Mouse (Mus musculus): ENCODE measurements around the gene Gucy1b2.
A peak's percentile ranks its signal among the peaks of the same experiment; 100 is the strongest.

Gucy1b2 gene

DNA sequence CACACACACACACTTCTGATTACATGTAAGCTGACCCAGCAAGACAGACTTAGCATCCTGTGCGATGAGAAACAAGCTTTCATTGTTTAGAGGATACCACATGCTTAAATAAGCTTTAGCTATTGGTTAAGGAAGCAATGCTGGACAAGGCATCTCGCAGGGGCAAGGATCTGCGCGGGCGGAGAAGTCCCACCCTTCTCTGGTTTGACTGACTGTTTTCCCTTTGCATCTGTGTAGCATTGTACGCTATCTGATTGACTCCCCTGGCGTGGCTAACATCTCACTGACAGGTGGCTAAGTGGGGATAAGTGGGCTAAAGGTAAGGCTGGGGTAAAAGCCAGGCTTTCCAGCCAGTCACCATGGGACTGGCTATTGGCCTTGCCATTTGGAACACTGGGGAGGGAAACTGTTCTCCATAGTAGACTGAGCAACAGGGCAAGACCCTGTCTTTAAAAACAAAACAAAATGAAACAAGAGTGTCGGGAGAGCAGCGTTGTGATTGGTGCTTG lies at the start of gene Gucy1b2:
Gene Gucy1b2, minus strand, starts transcription at position 51 of the 509 bp plus-strand sequence.
- no peak for DNase-seq (ENCODE audit: low spot score)

DNA sequence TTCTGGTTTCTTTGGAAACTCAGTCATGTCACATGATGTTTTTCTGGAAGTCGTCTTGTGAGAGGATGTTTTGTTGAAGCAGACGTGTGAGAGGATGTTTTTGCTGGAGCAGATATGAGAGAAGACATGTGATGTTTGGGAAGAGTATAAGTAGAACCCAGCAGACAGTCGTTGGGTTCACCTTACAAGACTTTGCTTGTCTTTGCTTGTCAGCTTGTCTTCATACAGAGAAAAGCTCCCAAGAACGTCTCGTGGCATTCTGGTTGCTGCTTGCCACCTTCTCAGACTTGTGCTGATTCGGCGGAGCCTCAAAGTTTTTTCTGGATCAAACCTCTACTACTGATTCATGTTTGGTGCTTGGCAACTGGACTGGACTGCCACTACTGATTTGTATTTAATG lies 41.3 kb upstream of the Gucy1b2 start:
- DNase-seq (ENCODE audit: low spot score): no peak

DNA sequence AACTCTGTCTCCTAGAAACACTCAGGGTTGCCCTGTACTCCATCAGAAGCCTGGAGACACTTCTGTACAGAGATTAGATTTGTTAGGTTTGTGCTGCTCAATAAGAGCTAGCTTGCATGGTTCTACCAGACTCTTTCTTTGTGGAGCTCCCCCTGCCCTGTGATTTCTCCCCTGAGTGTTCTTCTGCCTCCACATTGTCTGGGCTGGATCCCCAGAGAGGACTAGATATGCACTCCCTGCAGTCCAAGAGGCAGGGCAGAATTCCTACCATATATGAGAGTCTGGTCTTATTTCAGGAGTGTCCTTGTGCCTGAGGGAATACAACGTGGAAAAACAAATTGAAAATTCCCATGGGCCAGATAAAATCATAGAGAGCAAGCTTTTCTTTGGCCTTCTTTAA lies 40.4 kb upstream of the Gucy1b2 start:
- DNase-seq (ENCODE audit: low spot score): no peak

DNA sequence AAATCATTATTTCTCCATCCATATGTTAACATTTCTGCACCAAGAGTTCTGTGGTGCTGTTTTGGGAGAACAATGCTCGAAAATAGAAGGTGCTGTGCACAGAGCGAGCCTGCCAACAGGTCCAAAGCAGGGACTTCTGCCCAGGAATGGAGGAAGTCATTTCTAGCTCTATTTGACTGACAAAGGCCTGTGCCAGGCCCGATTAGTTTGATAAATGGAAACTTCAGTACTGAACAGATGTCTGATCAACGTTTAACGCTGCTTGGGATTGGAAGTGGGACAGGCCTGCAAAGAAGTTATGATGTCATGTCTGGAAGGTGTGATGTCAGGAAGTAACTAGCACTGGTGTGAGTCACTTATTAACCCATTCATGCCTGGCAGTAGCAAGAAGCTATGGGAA lies 37.4 kb upstream of the Gucy1b2 start:
- DNase-seq (ENCODE audit: low spot score): peak; percentile 29

DNA sequence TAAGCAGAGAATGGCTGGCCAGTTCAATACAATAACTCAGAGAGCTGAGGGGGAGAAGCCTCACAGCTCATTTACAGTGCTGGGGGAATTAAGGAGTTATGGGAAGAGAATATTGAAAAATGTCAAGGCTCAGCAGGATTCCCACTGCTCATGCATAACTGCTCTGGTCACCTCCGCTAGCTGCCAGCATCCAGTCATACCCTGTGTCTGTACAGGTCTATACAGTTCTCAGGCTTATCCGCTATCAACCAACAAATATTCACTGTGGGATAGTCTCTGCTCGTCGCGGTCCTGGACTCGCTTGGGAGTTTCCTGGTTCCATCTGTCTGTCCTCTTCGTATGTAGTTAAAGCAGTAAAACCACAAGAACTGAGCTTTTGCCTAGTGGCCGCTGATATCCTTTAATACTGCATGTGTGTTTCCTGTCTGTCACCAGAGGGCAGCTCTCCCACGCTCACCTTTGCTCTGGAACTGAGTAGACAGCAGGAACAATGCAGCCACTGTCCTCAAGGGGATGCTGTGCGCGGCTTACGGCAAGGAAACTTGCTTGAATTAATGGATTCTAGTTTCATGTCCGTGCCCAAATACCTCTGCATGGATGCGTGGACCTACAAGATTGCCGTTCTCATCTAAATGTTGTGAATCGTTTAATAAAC lies 36.2 kb upstream of the Gucy1b2 start:
- peak; percentile 88 for DNase-seq (ENCODE audit: low spot score)

DNA sequence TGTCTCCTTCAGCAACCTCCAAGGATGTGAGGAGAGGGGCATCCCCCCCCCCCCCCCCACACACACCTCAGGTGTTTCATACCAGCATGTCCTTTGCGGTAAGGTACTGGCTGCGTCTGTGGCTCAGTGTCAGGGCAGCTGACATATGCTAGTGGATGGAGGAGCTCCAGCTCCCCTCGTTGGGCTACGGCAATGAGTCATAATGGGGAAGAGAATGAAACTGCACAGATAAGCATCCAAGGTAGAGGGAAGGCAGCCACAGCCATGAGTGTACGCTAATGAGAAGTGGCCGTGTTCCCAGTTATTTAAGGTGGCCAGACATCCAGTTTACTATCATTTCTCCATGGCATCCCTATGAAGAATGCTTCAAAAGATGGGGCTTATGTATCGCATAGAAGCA lies 32.2 kb upstream of the Gucy1b2 start:
- DNase-seq (ENCODE audit: low spot score): no peak

DNA sequence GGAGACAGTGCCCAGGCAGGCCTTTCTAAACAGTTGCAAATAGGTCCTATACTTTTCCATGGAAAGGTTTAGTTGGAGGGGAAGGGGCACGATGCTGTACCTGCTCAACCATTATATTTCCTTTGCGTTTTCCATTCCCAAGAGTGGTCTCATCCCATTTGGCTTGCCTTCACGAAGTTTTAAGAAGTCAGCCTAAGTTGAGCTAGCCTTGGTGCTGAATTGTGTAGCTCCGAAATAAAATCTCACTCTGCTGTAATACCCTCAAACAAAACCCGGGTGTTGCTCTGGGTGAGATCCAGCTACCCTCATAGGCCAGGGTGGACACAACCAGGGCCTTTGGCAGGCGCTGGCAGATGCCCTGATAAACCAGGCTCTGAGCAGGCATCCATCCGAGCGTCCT lies 25.3 kb upstream of the Gucy1b2 start:
- DNase-seq (ENCODE audit: low spot score): no peak

DNA sequence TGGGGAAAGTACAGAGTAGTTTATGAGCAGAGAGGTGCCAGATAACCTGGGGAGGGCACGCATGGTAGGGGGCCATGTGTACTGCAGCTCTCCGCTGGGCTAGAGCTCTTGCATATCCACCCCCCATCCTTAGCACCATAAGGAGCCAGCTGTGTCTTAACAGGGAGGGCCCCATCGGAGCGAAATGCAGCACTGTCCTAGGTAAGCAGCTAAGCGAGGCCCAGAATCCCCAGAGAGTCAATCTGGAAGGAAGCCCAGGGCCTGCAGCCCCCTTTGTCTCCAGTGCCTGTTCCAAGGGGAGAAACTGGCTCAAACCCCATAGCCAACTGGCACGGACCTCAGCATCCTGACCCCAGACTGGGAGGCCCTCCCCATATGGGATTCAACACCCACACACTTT lies 23.3 kb upstream of the Gucy1b2 start:
- no peak for DNase-seq (ENCODE audit: low spot score)

DNA sequence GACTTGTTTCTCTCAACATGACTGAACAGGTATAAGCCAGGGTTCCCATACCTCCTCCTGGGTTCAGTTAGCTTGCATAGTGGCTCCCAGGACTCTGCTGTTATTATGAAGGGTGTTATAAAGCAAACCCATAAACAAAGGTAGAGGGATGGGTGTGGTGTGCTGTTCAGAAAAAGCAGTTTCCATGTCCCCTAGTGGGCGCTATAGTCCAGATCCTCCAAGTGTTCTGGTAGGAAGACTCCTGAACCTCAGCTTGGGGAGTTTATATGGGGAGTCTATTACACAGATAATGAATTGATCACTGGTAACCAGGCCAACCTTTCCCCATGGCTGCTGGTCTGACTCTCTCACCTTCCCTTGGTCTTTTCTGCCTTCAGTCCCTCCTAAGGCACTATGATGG lies 18.4 kb upstream of the Gucy1b2 start:
- DNase-seq (ENCODE audit: low spot score): no peak

DNA sequence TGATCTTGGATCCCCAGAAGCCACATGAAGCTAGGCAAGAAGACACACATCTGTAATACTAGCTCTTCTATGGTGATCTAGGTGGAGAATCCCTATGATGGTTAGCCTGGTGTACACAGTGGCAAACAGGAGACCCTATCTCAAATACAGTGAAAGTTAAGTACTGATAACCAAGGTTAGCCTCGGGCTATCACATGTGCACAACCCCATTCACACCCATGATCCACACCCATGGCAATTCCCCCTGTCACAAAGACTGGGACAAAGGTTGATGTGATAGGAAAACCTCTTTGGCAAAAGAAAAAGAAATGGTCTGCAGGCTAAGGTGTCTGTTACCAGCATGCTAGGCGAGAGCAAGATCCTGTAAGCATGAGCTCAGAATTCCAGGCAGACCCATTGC lies 16.0 kb upstream of the Gucy1b2 start:
- DNase-seq (ENCODE audit: low spot score): no peak

DNA sequence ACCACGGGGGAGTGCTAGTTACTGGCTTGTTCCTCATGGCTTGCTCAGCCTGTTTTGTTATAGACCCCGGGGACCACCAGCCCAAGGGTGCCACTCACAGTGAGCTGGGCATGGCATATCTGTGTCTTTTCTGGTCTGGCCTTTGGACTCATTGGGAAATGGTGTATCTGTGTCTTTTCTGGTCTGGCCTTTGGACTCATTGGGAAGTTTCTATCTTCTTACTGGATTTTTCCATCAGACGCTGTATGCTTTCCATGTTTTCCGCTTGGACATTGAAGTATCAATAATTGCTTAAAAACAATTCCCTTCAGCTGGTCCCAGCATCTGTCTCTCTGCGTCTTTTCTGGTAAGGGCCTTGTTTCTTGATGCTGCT lies 12.7 kb upstream of the Gucy1b2 start:
- no peak for DNase-seq (ENCODE audit: low spot score)

DNA sequence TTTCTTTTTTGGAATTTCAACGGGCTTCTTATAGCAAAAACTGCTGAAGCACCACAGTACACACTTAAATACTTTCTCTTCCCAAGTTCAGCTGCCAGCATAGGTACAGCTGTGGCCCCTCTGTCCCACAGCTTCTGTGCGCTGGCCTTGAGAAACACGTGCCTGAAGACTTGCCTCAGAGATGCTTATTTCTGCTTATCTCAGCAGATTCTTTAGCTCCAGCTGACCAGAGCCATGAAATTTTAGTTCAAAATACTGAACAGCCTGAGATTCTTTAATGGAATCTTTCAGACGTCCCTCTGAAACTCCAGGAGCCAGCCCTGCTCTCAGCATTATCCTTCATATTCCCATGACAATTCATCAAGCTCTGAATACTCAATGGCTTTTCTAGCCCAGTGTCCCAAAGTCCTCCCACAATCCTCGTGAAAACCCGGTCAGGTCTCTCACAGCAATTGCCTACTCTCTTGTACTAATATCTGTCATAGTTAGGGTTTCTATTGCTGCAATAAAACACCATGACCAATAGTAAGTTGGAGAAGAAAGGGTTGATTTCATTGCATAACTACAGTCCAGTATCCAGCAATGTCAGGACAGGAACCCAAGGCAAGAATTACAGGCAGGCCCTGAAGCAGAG lies 12.1 kb upstream of the Gucy1b2 start:
- DNase-seq (ENCODE audit: low spot score): no peak

DNA sequence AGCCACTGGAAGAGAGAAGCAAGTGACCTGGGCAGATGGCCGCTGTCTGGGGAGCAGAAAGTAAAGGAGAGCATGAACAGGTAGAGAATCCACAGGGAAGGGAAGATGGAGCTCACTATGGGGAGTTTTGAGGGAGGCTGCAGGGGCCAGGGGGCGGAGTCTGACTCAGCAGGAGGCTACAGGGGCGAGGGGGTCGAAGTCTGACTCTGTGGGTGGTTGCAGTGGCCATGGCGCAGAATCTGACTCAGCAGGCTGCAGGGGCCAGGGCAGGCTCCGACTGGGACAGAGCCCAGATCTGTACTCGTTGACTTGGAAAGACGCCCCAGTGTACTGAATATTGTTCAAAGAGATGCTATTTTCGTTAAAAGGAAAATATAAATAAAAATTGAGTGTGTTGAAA lies 8.9 kb upstream of the Gucy1b2 start:
- DNase-seq (ENCODE audit: low spot score): peak; percentile 41

DNA sequence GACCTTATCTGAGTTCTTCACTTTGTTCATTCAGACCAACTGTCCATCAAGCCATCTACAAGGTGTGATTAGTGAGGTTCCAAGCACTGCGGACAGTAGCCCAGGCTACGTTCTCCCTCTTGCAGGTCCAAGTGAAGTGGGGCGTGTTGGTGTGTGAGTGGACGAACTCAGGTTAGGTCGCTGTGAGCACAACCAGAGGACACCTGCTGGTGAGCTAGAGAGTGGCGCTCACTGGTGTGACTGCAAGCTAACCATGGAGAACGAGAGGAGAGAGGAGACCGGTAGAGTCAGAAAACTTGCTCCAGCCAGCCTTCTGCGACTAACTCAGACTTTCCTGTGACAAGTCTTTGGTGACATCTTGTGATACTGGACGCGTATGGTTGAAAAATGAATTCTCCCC lies 3.5 kb upstream of the Gucy1b2 start:
- peak; percentile 27 for DNase-seq (ENCODE audit: low spot score)

DNA sequence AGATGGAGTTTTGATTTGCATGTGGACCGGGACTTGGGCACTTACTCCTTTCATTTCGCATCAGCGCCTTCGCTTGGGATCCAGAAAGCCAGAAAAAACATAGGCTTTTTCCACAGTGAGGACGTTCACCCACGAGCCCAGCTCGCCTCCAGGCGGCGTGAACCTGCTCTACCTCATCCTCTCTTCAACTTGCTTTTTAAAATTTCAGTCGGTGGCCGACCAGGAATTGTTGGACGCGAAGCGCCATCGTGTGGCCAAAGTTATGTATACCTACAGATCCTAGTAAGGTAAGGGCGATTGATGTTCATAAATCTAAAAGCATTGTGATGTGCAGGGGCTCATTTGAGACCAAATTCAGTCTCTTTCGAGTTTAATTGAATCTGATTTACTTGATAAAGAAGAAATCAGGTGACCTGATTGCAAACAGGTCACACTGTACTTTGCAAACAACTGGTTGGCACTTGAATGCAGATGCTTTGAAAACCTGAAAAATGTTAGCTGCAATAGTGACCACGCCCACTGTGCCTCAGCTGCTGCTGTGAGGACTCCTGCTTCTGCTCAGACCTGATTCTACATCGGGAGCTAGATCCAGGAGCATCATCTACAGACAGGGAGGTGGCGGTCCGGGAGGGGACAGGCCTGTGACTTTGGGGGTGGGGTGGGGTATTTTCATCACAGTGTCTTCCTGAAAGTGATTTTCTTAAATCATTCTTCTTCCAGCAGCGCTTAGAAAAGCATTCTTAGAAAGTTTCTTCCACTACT lies 1.5 kb upstream of the Gucy1b2 start:
- DNase-seq (ENCODE audit: low spot score): peak; percentile 93

DNA sequence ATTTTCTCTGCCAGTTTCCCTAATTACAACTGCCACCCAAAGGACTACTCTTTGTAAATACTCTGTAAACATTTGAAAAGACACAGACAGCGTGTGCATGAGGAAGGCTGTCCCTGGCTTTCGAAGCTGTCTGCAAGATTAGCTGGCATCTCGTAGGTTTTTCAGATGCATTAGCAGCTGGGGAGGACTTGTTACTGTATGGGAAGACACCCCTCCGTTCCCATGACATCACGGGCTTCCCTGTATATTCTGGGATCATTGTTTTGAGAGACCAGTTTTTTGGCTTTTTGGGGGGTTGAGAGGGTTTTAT lies 564 bp downstream of the Gucy1b2 start:
- no peak for DNase-seq (ENCODE audit: low spot score)

DNA sequence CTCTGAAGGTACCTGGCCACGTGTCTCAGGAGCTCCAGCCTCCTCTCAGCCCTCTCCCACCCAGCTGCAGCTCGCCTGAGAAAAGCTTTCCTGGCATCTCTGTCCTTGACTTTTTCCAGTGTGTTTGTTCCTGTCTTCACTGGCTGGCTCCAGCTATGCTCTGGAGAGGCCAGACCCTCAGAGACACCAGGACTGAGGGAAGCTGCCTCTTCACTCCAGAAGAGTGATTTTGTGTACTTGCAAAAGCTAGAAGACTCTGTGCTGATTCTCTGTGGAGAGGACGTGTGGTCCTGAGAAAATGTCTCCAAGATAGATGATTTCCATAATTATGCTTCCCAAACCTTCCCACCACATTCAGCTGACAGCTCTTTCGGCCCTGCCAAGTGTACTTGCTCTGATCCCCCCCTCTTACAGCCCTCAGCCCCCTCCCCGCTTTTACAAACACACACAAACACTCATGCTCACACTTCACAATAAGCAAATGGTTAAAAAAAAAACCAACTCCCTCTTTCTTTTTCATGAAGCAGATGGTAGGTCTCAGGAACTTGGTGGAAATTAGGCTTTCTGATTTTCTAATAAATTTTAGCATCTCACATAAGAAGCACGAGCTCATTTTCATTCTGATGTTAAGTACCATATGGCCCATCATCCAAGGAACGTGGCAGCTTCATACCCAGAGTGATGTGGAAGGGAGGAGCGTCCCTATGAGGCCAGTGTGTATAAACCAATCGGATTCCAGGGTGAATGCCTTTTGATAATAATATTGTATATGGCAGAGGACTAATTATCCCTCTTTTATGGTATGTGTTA lies 1.1 kb downstream of the Gucy1b2 start:
- DNase-seq (ENCODE audit: low spot score): no peak

DNA sequence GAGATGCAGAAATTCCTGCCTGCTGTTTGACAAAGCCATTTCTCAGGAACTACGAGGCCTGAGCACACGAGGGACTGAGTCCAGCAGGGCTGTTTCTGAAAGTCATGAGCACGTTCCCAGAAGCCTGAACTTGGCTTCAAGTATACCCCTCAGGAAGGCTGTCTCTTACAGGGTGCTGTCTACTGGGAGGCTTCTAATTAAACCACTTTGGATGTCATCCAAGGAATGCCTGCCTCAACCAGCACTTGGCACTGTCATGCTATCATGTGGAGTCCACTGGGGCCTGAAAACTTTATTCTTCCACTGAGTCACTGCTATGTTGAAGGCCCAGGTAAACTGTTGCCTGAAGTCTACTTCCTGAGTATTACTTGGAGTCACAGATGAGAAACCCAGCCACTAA lies 2.0 kb downstream of the Gucy1b2 start:
- no peak for DNase-seq (ENCODE audit: low spot score)

DNA sequence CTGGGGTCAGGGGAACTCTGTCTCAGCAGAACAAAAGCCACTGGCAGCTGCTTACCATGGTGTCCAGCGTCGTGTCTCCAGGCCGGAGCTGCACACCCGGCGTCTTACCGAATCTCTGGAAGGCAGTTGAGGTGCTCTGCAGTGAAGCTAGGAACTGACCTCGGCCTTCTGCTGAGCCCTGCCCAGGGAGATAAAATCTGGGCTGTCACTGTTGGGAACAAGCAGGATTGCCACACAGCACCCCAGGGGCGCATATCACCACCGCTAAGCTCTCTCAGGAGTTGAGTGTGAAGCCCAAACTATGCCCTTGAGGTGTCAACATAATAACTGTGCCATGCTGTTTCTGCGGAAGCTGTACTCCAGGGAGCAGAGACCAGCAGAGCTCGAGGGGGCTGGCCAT lies 2.8 kb downstream of the Gucy1b2 start:
- DNase-seq (ENCODE audit: low spot score): no peak

DNA sequence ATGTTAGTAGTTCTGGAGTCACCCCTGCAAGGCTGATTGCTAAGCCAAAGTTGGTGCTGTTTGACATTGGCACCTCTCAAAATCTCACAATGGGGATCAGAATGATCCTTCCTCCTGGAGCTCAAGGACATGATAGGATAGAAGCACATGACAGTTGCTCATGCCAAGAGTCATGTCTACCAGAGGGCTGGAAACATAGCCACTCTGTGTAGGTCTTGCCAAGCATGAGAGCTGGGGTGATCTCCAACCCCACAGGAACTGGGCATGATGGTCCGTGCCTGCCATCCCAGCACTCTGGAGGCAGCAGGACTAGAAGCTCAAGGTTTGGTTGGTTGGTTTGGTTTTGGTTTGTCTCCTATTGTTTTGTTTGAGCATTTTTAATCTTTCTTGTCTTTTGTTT lies 5.4 kb downstream of the Gucy1b2 start:
- DNase-seq (ENCODE audit: low spot score): no peak

DNA sequence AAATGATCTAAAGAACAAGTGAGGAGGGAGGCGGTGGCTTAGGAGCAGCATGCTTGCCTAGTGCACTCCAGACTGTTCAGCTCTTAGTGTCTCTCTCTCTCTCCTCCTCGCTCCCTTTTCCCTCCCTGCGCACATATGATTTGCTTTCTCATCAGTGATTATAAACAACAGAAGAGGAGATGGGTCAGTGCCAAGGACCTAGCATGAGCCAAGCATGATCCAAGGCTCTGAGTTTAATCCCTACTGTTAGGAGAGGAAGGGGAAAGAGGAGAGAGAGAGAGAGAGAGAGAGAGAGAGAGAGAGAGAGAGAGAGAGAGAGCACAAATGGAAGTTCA lies 8.9 kb downstream of the Gucy1b2 start:
- DNase-seq (ENCODE audit: low spot score): no peak

DNA sequence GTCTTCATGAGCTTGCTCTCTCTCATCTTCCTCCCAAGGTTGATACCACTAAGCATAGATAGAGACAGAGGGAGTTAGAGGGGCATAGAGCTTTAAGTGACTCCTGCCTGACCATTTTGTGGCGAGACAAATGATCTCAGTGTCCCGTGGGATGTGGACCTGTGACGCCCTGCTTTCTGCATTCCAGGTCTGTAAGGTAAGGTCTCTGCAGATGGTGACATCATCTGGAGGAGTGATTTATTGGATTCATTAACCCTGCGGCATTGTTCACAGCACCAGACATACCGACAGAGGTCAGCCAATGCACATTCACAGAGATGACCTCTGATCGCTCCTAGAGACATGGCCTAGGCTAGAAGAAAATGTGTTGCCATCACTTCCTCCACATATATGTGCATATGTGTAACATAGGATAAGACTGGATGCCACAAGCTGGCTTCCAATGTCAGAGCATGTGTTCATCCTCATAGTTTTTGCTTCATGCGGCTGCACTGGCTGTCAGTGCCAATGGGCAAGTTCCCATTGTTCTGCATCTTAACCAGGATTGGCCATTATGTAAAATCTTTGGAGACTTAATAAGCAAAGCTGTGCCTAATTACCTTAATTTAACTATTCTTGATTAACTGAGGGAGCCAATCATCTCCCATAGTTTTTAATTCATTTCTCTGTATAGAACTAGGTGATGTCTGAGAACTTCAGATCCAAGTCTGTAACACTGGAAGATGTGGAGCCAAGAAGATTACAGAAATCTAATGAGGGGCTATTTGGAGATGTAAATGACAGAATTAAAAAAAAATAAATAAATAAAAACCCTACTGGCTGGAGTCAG lies 9.5 kb downstream of the Gucy1b2 start:
- no peak for DNase-seq (ENCODE audit: low spot score)
